In genomic region chr13:60427755-60428385, GRCm38 (mm10) we compare ENCODE assay signal across 8 mouse cellular contexts.
DNase-seq lines count a peak whose midpoint lies in the region; ATAC-seq lines count a peak whose summit lies in the region.

No protein-coding gene starts in this region.

- no peaks in the 10 kb centered on the region; the same call in 1 of the 2 replicates for H3K27me3 ChIP-seq in liver, embryonic 12.5 days (replicated peaks)

- no peaks in the 10 kb centered on the region for H3K4me1 ChIP-seq in liver, embryonic 12.5 days

- no peaks in the 10 kb centered on the region for H3K9me3 ChIP-seq in liver, embryonic 12.5 days (replicated peaks)

- H3K9ac ChIP-seq in liver, embryonic 12.5 days: no peak overlapping the region

- ATAC-seq in liver, embryonic 12.5 days: no peak

- H3K4me3 ChIP-seq in liver, embryonic 12.5 days: no peak overlapping the region

- no peak overlapping the region for H3K27ac ChIP-seq in liver, embryonic 12.5 days

- DNase-seq in urinary bladder, adult 18-20 months (ENCODE audit: low spot score in 2 of 2): peak; percentile 37 to 68
- no peak for DNase-seq in urinary bladder, adult 2 months (ENCODE audit: low spot score)
- DNase-seq in heart, adult 8-10 months (ENCODE audit: low spot score): peak; percentile 54
- peak; percentile 13 to 14 for DNase-seq in kidney, postnatal 36 days
- no peak for DNase-seq in thymus, postnatal 25 days
- DNase-seq in frontal cortex, adult 2 months (ENCODE audit: extremely low spot score in 1 of 2, low spot score in 1 of 2): no peak
- no peak for DNase-seq in ovary, postnatal 36 days (ENCODE audit: low spot score)

- H3K4me2 ChIP-seq in liver, embryonic 12.5 days: no peak overlapping the region

- 28% methylated on average over 12 of the region's 12 CpGs for WGBS in liver, embryonic 12.5 days (ENCODE audit: insufficient replicate concordance)

- H3K36me3 ChIP-seq in liver, embryonic 12.5 days: no peaks in the 10 kb centered on the region

Comparison
In these comparisons a context has a peak if more than half of its experiments do, and no peak if none do; other contexts are left out.
1. DNase-seq: peak in urinary bladder, adult 18-20 months (2 of 2), heart, adult 8-10 months (single experiment) and kidney, postnatal 36 days (2 of 2); none in urinary bladder, adult 2 months (single experiment), thymus, postnatal 25 days (single experiment), frontal cortex, adult 2 months (0 of 2) and ovary, postnatal 36 days (single experiment).